Comparison of ENCODE assay signal across 19 mouse cellular contexts in the genomic region with DNA sequence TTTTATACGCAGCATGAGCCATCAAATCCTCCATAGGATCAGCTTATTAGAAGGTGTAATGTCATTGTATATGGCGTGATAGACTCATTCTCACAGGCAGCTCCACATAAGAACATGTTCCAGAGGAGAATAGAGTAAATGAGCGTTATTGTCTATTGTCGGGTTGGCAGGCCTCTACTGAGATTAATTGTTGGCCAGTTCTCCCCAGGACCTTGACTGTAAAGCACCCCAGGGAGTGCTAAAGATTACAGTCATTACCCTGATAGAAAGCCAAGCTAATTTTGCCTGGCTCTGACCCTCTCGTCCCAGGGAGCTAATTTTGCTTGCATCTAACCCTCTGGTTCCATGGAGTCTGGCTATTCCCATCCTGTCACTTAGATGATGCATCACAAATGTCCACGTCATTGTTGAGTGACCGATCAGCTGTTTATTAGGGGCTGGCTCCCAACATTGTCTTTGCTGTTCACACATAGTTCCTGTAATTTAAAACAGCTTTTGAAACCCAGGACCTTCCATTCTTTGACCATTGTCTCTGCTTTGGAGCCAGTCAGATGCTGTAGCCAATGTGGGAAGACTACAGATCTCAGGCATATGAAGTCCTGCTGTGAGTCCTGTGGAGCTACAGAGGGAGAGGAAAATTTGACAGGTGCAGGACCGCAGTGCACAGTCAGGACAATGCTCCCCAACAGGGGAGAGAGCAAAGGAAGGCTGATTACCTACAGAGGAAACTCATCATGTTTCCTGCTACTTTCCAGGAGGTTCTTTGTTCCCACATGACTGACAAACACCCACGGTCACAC. TPM values are rescaled to one million over a fixed set of nuclear protein-coding genes. Genes with fewer than 3 reads are reported as not detected.
DNase-seq lines count a peak whose midpoint lies in the region; ATAC-seq lines count a peak whose summit lies in the region.
"Had no signal": no experiment of that assay in that cellular context is flagged by ENCODE, and none has a peak within 500 bp of the region (broad histone marks: within the 10 kb centered on the region; RNA-seq: fewer than 3 reads in every experiment).

No protein-coding gene starts in this region.

- peak overlapping the region; percentile 44; the same call in 1 of the 2 replicates for H3K27ac ChIP-seq in forebrain, embryonic 13.5 days
- no peak overlapping the region for H3K27ac ChIP-seq in hindbrain, embryonic 16.5 days (ENCODE audit: low read depth, low read length)
- no peak overlapping the region for H3K27ac ChIP-seq in midbrain, embryonic 16.5 days (ENCODE audit: low read length)
- H3K27ac ChIP-seq in heart, embryonic 12.5 days (ENCODE audit: poor library complexity, severe bottlenecking): no peak overlapping the region
- H3K27ac ChIP-seq: layer of hippocampus, adult 2 months; stomach, postnatal 0 days had no signal

- peak; percentile 12 for DNase-seq in kidney, postnatal 10 days
- no peak for DNase-seq in kidney, postnatal 4 days
- no peak for DNase-seq in gastrocnemius, postnatal 10 days
- DNase-seq in lung, postnatal 4 days: no peak
- DNase-seq: cerebellum, adult 2 months; kidney, adult 2 months; liver, postnatal 0 days; thymus, postnatal 36 days had no signal

- H3K36me3 ChIP-seq in forebrain, embryonic 13.5 days (ENCODE audit: poor library complexity, severe bottlenecking): no peaks in the 10 kb centered on the region
- H3K36me3 ChIP-seq in hindbrain, embryonic 16.5 days (ENCODE audit: control insufficient read depth, insufficient read depth, low read length): no peaks in the 10 kb centered on the region
- no peaks in the 10 kb centered on the region for H3K36me3 ChIP-seq in midbrain, embryonic 16.5 days (ENCODE audit: control insufficient read depth, insufficient read depth, low read length)
- no peaks in the 10 kb centered on the region for H3K36me3 ChIP-seq in heart, embryonic 12.5 days

- no peaks in the 10 kb centered on the region for H3K9me3 ChIP-seq in forebrain, embryonic 13.5 days (replicated peaks)
- no peaks in the 10 kb centered on the region for H3K9me3 ChIP-seq in hindbrain, embryonic 16.5 days (ENCODE audit: control insufficient read depth, low read length)
- H3K9me3 ChIP-seq in midbrain, embryonic 16.5 days (replicated peaks; ENCODE audit: control insufficient read depth, low read length, poor library complexity, severe bottlenecking): no peaks in the 10 kb centered on the region
- no peaks in the 10 kb centered on the region for H3K9me3 ChIP-seq in heart, embryonic 12.5 days (replicated peaks)
- H3K9me3 ChIP-seq: megakaryocyte, embryonic 14.5 days had no signal

- H3K4me1 ChIP-seq in forebrain, embryonic 13.5 days: peaks cover 12% of the 10 kb centered on the region
- peaks cover 2% of the 10 kb centered on the region; the same call in 1 of the 2 replicates for H3K4me1 ChIP-seq in hindbrain, embryonic 16.5 days (ENCODE audit: control insufficient read depth, insufficient read depth, low read depth, low read length)
- H3K4me1 ChIP-seq in midbrain, embryonic 16.5 days (ENCODE audit: control insufficient read depth, insufficient read depth, low read length): no peaks in the 10 kb centered on the region
- peaks cover 12% of the 10 kb centered on the region; the same call in 1 of the 2 replicates for H3K4me1 ChIP-seq in heart, embryonic 12.5 days (replicated peaks)
- H3K4me1 ChIP-seq: megakaryocyte, embryonic 14.5 days had no signal

- H3K27me3 ChIP-seq in forebrain, embryonic 13.5 days: no peaks in the 10 kb centered on the region
- H3K27me3 ChIP-seq in hindbrain, embryonic 16.5 days (replicated peaks; ENCODE audit: control insufficient read depth, insufficient read depth, low read length): no peaks in the 10 kb centered on the region
- no peaks in the 10 kb centered on the region for H3K27me3 ChIP-seq in midbrain, embryonic 16.5 days (ENCODE audit: control insufficient read depth, insufficient read depth, low read depth, low read length)
- no peaks in the 10 kb centered on the region for H3K27me3 ChIP-seq in heart, embryonic 12.5 days (replicated peaks)
- H3K27me3 ChIP-seq: megakaryocyte, embryonic 14.5 days had no signal

- no peak overlapping the region for H3K4me3 ChIP-seq in forebrain, embryonic 13.5 days
- H3K4me3 ChIP-seq in hindbrain, embryonic 16.5 days (ENCODE audit: low read length): no peak overlapping the region
- no peak overlapping the region for H3K4me3 ChIP-seq in midbrain, embryonic 16.5 days (ENCODE audit: low read depth, low read length)
- H3K4me3 ChIP-seq in heart, embryonic 12.5 days: no peak overlapping the region
- H3K4me3 ChIP-seq: layer of hippocampus, adult 2 months; megakaryocyte, embryonic 14.5 days had no signal

- ATAC-seq in forebrain, embryonic 13.5 days: peak; percentile 86
- ATAC-seq in hindbrain, embryonic 16.5 days: peak; percentile 65
- ATAC-seq in midbrain, embryonic 16.5 days: peak; percentile 66
- no peak for ATAC-seq in heart, embryonic 12.5 days (ENCODE audit: insufficient number of reproducible peaks, low FRiP score)
- ATAC-seq: liver, postnatal 0 days had no signal

- WGBS in forebrain, embryonic 13.5 days: 21% methylated on average over 9 of the region's 9 CpGs
- whole genome bisulfite sequencing in hindbrain, embryonic 16.5 days: 19% methylated on average over 9 of the region's 9 CpGs
- WGBS in midbrain, embryonic 16.5 days: 28% methylated on average over 9 of the region's 9 CpGs
- WGBS in heart, embryonic 12.5 days: 60% methylated on average over 9 of the region's 9 CpGs

- no peak overlapping the region for H3K4me2 ChIP-seq in forebrain, embryonic 13.5 days
- no peak overlapping the region for H3K4me2 ChIP-seq in hindbrain, embryonic 16.5 days (ENCODE audit: low read length)
- no peak overlapping the region for H3K4me2 ChIP-seq in midbrain, embryonic 16.5 days (ENCODE audit: low read length)
- no peak overlapping the region for H3K4me2 ChIP-seq in heart, embryonic 12.5 days

- no peak overlapping the region for H3K9ac ChIP-seq in forebrain, embryonic 13.5 days
- H3K9ac ChIP-seq in hindbrain, embryonic 16.5 days (ENCODE audit: low read depth, low read length): no peak overlapping the region
- no peak overlapping the region for H3K9ac ChIP-seq in midbrain, embryonic 16.5 days (ENCODE audit: low read depth, low read length)
- H3K9ac ChIP-seq in heart, embryonic 12.5 days: no peak overlapping the region
- H3K9ac ChIP-seq: liver, postnatal 0 days had no signal

RNA-seq across cellular contexts. Expression of gene Palmd, which starts 33.1 kb away (rescaled TPM):
- 10.0 and 14.9 TPM in 2 replicates for polyA plus RNA-seq in forebrain, embryonic 13.5 days (2015; fragmentation: Nextera tagmentation; extraction: Ambion mirVana)
- polyA plus RNA-seq in hindbrain, embryonic 16.5 days (2015; fragmentation: Nextera tagmentation; extraction: Ambion mirVana): 9.6 and 10.7 TPM in 2 replicates
- 8.8 and 9.2 TPM in 2 replicates for polyA plus RNA-seq in midbrain, embryonic 16.5 days (2015; fragmentation: Nextera tagmentation; extraction: Ambion mirVana)
- 13.9 and 14.8 TPM in 2 replicates for polyA plus RNA-seq in heart, embryonic 12.5 days (2016; fragmentation: Nextera tagmentation; extraction: Ambion mirVana)
- 10 to 100 TPM; 31.0 to 39.0 TPM for total RNA-seq in gastrocnemius, postnatal 10 days (2021)
- total RNA-seq: granulocyte monocyte progenitor cell, adult 5-6 weeks had no signal

RNA-seq across cellular contexts. Expression of gene 4930455H04Rik, which starts 33.8 kb away (rescaled TPM):
- polyA plus RNA-seq in forebrain, embryonic 13.5 days (2015; fragmentation: Nextera tagmentation; extraction: Ambion mirVana): not detected in 2 replicates
- polyA plus RNA-seq in hindbrain, embryonic 16.5 days (2015; fragmentation: Nextera tagmentation; extraction: Ambion mirVana): not detected in 2 replicates
- not detected in 2 replicates for polyA plus RNA-seq in midbrain, embryonic 16.5 days (2015; fragmentation: Nextera tagmentation; extraction: Ambion mirVana)
- not detected in 2 replicates for polyA plus RNA-seq in heart, embryonic 12.5 days (2016; fragmentation: Nextera tagmentation; extraction: Ambion mirVana)
- under 1 TPM in 1 of 2 experiments, not detected in 1; 0.16 TPM for total RNA-seq in gastrocnemius, postnatal 10 days (2021)
- total RNA-seq: adrenal gland, postnatal 4 days; granulocyte monocyte progenitor cell, adult 5-6 weeks; layer of hippocampus, adult 2 months; left cerebral cortex, postnatal 14 days had no signal
- polyA plus RNA-seq: cerebellum, adult 2 months; heart, postnatal 0 days; kidney, adult 2 months; liver, postnatal 0 days had no signal
